Mouse (Mus musculus) kidney, adult 2 months (tissue): ENCODE measurements at regions not wholly inside any gene's neighbourhood (a gene's known extent, or its start where the extent isn't known, plus 50 kb on each side); places are given as distances from the start of the nearest gene placed in this dataset.

ENCODE experiments used
- CTCF ChIP-seq: fragments of 200-500 bp; conservative IDR thresholded peaks from 2 replicates; pipeline ENCODE4 v1.5.1; 2011; ENCODE audit warnings: low read depth, mild to moderate bottlenecking, control low read depth, low read length, moderate library complexity, mixed read lengths; ENCODE audit not compliant: insufficient read depth, insufficient read length
- POLR2A ChIP-seq: fragments of 200-500 bp; IDR thresholded peaks from one replicate; pipeline ENCODE4 v1.6.1; 2011; ENCODE audit warnings: low read depth, low read length, control low read depth

DNA sequence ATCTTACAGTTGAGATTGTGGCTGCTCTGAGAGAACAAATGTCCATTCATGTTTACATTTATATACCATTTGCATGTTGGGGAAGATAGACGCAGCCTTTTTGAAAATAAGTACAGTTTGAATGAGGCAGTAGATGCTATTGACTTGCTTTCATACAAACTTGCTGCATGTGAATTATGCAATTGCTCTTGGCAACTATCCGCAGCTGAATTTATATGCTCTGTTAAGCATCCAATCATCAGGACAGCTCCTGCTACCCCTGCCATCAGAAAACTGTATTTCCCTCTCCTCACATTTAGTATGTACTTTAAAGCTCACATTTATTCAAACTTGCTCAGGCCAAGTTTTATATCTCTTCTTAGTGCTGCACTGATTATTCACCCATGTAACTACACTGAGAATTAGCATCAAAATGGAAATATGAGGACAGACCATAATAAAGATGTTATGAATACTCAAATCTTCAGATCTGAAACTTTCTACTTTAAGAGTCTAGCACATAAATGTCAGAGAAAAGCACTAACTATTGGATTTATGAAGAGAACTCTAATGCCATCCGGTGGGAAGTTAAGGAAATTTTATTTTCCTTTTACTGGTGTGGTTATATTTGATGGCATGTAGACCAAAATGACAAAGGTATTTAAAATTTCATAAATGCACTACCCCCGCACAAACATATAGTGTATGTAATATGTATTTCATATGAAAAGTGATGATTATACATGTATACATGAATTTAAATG, 358.0 kb upstream of the Tyrp1 start:
- TF ChIP-seq POLR2A: no peak
- TF ChIP-seq CTCF: no peak
